Mouse (Mus musculus) monocyte, adult 2 months (primary cell): Measurements from ENCODE around the gene Bbs9.
"Not testable (repeated sequence)": the region's sequence is repeated elsewhere in the genome, so short reads cannot be mapped to it uniquely, and the experiment has no call there.

Source experiments
- DNase-seq, 2 experiments: peaks; one replicate each; pipeline ENCODE4 v3.0.0; 2022; ENCODE audit warnings: low spot score in 2 of 2, low read depth in 1 of 2

Bbs9 gene

DNA sequence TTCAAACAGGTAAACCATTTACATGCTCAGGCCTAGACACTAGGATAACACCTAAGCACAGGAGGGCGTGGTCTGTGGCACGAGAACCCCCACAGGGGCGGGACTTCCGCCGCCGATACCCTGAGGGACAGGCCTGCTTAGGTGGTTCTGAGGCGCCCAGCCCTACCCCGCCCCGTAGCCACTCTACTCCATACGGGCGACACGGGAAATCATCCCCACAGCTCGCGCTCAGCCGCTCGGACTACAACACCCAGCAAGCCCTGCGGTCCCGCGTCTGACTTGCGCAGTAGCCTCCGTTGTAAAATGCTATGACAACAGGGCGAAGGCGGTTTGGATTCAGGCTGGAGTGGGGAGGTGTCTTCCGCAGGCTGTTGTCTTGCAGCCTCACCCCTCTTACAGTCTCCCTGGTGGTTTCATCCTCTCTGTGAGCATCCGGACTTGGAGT is at the start of gene Bbs9:
Gene Bbs9, plus strand, starts transcription at position 292 of the 445 bp plus-strand sequence.
- peak; percentile 77 to 83 for DNase-seq

DNA sequence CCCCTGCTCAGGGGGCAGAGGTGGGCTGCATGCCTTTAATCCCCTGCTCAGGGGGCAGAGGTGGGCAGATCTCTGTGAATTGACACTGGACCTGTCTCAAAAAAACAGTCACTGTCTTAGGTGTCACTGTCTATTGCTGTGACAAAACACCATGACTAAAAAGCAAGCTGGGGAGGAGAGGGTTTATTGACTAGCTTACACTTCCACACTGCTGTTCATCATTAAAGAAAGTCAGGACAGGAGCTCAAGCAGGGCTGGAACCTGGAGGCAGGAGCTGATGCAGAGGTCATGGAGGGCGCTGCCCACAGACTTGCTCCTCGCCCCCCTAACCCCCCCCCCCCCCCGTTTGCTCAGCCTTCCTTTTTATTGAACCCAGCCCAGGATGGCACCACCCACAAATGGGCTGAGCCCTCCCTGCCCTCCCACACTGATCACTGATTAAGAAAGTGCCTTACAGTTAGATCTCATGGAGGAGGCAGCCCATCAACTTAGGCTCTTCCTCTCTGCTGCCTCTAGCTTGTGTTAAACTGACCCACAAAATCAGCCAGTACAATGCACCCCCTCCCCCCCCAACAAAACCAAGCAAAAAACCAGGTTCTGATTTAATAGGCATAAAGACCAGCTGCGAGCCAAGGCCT is 47.4 kb upstream of the Bbs9 start:
- DNase-seq, result no peak

DNA sequence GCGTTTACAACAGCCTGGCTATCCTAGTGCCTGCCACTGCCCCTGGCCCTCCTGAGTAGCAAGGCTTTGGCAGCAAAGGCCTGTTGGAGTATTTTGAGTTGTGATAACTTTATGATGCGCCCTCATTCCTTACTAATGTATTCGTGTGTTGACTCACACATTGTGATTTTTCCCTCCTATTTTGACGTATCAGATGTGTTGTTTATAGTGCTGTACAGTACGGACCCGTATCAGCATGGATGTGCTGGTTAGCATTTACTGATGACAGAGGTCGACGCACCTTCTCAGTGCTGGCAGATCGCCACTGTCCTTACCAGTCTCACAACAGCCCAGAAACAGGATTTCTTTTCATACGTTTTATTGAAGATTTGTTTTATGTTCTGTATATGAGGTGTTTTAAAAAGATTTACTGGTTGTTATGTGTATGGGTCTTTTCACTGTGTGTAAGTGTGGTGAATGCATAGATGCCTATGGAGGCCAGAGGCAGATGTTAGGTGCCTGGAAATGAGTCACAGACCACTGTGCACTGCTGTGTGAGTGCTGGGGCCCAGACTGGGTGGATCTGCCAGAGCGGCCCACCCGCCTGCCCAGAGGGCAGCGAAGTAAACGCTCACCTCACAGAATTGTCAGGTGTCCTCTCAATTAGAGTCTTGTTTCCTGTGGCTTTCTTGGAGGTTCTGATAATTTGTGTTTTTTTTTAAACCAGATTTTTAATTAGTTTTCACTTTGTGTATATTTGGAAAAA is 46.7 kb upstream of the Bbs9 start:
- DNase-seq, result no peak

DNA sequence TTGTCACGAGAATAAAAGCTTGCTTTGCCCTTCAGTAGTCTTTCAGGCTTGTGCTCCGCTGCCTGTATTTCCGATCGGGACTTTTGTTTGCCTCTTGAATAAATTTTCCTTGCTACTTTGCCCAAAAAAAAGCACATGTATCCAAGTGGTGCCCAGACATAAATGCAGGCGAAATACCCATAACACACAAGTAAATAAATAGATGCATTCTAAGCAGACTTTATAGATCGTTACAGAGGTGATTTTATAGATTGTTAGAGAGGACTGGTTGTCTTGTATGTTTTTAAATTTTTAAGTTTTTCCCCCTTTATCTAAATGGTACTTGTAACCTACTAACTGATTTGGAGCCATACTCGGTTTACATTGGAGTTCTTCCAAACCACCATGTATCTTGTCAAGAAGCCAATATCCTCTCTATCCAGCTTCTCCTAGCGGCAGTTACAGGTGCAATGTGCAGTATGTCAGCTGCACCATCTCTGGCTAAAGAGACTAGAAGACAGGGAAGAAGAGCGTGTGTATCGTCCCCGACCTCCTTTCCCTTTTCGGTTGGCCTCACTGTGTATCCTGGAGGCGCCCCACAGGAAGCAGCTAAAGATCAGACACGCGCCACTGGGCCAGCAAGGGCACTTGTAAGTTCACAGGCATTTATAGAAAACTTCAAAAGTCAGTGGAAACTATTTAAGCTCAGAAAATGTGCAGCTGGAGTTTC is 45.8 kb upstream of the Bbs9 start:
- DNase-seq, result no peak

DNA sequence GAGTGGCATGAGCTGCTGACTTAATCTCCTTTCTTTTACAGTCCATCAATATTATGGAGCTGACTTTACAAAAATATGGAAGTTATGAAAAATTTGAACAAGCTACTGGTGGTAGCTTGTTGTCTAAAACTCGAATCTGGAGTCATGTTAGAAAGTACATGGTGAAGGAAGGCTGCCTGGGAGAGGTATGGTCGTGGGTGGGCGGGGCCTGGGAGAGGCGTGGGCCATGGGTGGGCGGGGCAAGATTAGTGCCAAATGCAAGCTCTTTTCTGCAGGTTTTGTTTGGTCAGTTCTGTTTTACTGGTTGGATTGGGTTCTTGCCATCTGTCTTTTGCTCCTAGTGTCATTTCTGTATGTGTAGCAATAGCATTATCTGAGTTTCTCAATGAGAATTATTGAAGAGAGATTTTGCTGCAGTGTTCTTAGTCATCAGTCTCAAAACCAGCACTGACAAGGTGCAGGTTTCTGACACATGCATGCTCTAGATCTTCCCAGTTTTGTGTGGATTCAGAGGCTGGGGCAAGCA is 45.1 kb upstream of the Bbs9 start:
- no peak for DNase-seq

GRCm38 (mm10) chr9:22433221-22433620 is 42.3 kb upstream of the Bbs9 start:
- DNase-seq, result no peak

DNA sequence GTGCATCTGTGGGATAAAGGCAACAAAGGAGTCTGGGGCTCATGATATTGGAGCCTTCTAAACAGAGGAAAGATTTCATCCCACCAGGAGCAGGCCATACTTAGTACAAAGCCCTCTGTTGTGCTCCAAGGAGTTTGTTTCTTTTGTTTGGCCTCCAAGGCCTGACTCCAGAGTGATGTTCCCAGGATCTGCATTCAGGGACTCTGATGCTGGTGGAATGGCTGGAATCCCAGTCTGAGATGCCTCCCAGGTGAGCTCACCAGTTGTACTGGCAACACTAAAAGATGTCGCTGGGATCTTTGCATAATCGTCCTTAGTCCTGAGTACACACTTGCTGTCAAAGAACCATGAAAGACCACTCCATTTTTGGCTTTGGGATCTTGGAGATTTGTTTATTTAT is 41.4 kb upstream of the Bbs9 start:
- no peak for DNase-seq

DNA sequence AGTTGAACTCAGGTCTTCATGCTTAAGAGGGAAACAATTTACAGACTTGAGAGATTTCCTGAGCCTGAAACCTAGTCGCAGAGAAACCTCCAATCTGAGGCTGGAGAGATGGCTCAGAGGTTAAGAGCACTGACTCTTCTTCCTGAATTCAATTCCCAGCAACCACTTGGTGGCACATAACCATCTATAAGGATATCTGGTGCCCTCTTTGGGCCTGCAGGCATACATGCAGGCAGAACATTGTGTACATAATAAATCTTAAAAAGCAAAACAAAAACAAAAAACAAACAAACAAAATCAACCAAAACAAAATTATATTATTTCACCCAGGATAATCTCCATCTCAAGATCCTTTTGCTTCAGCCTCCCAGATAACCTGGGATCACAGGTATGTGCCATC is 36.7 kb upstream of the Bbs9 start:
- no peak for DNase-seq

GRCm38 (mm10) chr9:22443157-22443556 is 32.4 kb upstream of the Bbs9 start:
- no peak for DNase-seq

GRCm38 (mm10) chr9:22445123-22445522 is 30.4 kb upstream of the Bbs9 start:
- DNase-seq, result no peak

DNA sequence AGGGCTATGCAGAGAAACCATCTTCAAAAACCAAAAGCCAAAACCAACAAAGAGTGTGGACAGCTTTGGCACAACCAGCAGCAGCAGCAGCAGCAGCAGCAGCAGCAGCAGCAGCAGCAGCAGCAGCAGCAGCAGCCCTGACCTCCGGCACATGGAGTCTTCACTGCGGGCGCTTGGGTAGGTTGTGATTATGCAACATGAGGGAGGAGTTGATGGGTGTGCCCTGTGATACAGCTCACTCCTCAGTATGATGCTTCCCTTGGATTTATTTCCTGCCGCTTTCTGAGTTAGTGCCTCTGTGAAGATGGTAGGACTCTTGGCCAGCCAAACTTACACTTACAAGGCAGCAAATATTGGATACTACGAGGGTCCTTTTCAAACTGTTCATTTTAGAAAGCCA is 28.3 kb upstream of the Bbs9 start:
- DNase-seq, result no peak

DNA sequence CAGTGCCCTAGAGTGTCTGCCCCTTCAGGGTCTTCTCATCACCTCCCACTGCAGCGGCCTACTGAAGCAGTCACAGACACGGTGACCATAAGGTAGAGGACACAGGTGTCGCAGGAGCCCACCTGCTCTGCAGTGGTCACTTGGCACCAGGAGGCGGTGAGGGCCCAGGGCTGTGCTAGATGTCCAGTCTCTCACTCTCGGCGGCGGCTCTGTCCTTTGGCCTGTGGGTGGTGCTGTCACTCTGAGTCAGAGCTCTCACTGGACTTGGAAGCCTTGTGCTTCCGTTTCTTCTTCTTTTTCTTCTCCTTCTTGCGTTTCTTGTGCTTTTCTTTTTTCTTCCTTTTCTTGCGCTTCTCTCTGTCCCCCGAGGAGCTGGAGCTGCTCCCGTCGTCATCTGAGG is 27.1 kb upstream of the Bbs9 start:
- no peak for DNase-seq

DNA sequence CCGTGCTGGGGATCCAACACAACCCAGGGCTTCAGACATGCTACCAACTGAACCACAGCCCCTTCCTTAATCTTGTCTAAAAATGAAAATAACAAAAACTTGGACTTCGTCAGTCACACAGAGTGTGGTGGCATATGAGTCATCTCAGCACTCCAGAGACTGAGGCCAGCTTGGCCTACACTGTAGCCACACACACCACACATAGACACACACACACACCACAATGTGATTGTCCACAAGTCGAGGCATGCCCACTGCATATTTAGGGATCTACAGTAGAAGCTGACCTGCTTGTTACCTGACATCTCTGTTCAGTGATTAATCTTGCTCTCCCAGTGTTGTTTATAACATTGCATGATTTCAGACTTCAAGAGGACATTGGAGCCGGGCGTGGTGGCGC is 26.3 kb upstream of the Bbs9 start:
- no peak for DNase-seq

- DNase-seq, result no peak
Observed at GRCm38 (mm10) chr9:22452697-22453096, 22.8 kb upstream of the Bbs9 start.

DNA sequence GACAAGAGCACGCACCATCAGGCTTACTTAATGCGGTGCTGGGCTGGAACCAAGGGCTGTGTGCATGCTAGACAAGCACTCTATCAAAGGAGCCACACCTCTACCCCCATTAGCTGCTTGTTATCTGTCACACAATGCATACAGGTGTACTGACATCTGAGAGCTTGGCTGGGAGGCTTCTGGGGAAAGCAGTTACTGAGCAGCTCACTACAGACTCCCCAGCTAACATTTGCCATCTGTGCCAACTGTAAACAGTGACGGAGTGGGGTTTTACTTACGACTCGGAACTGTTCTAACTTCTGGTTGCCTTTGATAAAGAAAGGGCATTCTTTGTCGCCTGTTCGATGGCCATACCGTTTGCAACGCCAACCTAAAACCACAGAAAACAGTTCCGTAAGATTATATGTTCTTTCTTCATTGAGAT is 22.0 kb upstream of the Bbs9 start:
- no peak for DNase-seq

GRCm38 (mm10) chr9:22453990-22454389 is 21.5 kb upstream of the Bbs9 start, which contains the start of gene Gm17545:
Gene Gm17545, plus strand, starts transcription at chr9:22454290.
- DNase-seq, result not testable (repeated sequence)

GRCm38 (mm10) chr9:22455041-22455440 is 20.5 kb upstream of the Bbs9 start:
- no peak for DNase-seq

DNA sequence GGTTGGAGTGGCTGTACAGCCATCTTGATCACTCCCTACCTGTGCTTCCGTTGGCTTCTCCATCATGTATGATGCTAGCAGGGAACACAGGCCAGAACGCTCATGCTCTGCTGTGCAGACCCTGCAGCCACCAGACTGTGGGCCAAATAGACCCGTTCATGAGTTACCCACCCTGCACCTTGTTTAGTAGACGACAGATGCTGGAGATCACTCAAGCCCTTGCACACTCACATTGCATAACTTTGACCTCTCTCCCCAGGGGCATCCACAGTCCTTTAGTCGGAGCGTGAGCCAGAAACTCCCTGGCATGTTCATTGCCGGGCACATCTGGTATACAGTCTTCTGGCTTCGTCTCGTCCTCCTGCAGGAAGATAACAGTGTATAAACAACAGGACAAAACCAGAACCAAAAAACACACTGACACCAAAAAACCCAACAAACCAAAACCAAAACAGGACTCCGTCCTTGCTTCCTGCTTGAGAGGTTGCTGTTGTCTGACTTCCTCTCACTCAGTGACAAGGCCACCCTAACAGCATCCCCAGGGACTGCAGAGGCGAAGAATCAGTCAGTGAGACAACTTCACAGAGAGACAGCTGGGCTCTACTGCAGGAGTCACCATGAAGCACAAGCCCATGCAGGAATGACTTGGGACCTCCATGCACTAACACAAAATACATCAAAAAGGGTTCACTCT is 18.2 kb upstream of the Bbs9 start:
- no peak for DNase-seq

DNA sequence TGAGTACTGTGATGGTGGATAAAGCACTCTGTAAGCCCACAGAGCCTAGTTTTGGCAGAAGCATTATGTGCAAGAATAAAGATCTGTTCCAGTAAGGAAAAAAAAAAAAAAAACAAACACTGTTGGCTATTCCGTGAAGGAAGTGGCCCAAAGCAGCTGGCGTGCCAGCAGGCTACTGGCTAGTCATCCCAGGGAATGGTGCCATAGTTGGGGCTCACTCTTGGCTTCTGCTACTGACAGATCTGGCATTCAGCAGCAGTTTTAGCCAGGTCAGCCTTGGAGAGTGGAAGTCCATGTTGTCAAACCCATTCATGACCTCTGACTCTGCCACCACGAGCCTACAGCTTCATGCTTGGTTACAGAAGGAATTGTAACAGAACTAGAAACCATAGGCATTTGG is 13.6 kb upstream of the Bbs9 start:
- no peak for DNase-seq

DNA sequence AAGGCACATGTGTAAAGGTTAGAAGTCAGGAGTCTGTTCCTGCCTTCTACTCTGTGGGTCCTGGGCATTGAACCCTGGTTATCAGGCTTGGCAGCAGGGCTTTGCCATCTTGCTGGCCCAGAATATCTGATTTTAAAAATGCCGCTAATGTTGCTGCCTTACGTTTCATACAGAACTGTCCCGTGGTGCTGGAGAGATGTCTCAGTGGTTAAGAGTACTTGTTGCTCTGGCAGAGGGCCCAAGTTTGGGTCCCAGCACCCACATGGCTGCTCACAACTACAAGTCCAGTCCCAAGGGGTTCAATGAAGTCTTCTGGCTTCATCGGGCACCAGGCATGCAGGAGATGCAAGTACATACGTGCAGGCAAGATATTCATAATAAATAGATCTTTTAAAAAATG is 9.3 kb upstream of the Bbs9 start:
- DNase-seq, result no peak
